Comparison of ENCODE assay signal across 16 mouse cellular contexts in the genomic region with DNA sequence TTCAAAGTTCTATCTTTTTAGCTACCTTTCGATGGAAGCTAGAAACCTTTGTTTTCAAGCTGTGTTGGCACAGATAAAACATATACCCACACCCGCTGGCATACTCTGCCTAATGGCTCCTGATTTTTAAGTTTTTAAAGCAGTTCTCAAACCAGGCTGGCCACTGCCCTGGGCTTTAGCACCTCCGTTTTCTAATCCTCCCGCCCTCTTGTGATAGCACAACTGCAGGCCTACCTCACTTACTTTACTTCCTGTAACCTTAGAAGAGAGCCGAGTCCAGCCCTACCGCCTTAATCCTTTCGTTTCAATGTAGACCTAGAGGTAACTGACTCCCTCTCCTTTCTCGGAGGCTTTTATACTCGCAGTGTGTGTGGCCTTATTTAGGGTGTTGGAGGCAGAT.
"Had no signal": no experiment of that assay in that cellular context is flagged by ENCODE, and none has a peak within 500 bp of the region (broad histone marks: within the 10 kb centered on the region; RNA-seq: fewer than 3 reads in every experiment).

No protein-coding gene starts in this region.

- H3K27ac ChIP-seq: neural tube, embryonic 13.5 days; neural tube, embryonic 15.5 days; stomach, embryonic 15.5 days; stomach, postnatal 0 days had no signal

- H3K4me2 ChIP-seq: neural tube, embryonic 13.5 days; neural tube, embryonic 15.5 days; stomach, embryonic 15.5 days had no signal

- H3K27me3 ChIP-seq: neural tube, embryonic 13.5 days; neural tube, embryonic 15.5 days; stomach, embryonic 15.5 days had no signal

- H3K4me3 ChIP-seq: neural tube, embryonic 13.5 days; neural tube, embryonic 15.5 days; stomach, embryonic 15.5 days had no signal

- H3K9me3 ChIP-seq: neural tube, embryonic 13.5 days; neural tube, embryonic 15.5 days; stomach, embryonic 15.5 days had no signal

- H3K9ac ChIP-seq: neural tube, embryonic 13.5 days; neural tube, embryonic 15.5 days; stomach, embryonic 15.5 days had no signal

- DNase-seq: retina, postnatal 1 day; right cerebral cortex, adult 18-20 months; right cerebral cortex, postnatal 14 days; right cerebral cortex, postnatal 25 days; right cerebral cortex, postnatal 4 days; spleen, adult 18-20 months; thymus, adult 18-20 months; thymus, adult 2 months; thymus, postnatal 14 days; thymus, postnatal 25 days; thymus, postnatal 36 days; thymus, postnatal 4 days had no signal

- H3K4me1 ChIP-seq: neural tube, embryonic 13.5 days; neural tube, embryonic 15.5 days; stomach, embryonic 15.5 days had no signal
